Mouse (Mus musculus) liver, adult 2 months (tissue): ENCODE results near the gene Miip. TPM values are rescaled to one million over a fixed set of nuclear protein-coding genes. Genes with fewer than 3 reads are reported as not detected.
"Not testable (repeated sequence)": the region's sequence is repeated elsewhere in the genome, so short reads cannot be mapped to it uniquely, and the experiment has no call there.

Experiments used
- DNase-seq: peaks from one replicate; pipeline ENCODE4 v3.0.0-alpha.2; 2011; ENCODE audit warnings: low read depth, low spot score; ENCODE audit errors: extremely low read depth
- H3K27ac ChIP-seq: fragments of 200-500 bp; replicated peaks from 2 replicates; pipeline ENCODE4 v1.5.1; 2012; ENCODE audit warnings: low read depth, mild to moderate bottlenecking, control low read depth, inconsistent platforms, low read length; ENCODE audit not compliant: insufficient read depth
- H3K27me3 ChIP-seq: fragments of 200-500 bp; 2 replicates; pipeline ENCODE4 v1.6.1; 2012; ENCODE audit warnings: mild to moderate bottlenecking, moderate library complexity, low read length, inconsistent platforms; ENCODE audit not compliant: control insufficient read depth, insufficient read depth
- H3K36me3 ChIP-seq: fragments of 200-500 bp; 2 replicates; pipeline ENCODE4 v1.6.1; 2012; ENCODE audit warnings: low read length, inconsistent platforms; ENCODE audit not compliant: control insufficient read depth, insufficient read depth
- H3K4me1 ChIP-seq: fragments of 200-500 bp; 2 replicates; pipeline ENCODE4 v1.6.1; 2011; ENCODE audit warnings: low read length; ENCODE audit not compliant: control insufficient read depth, insufficient read depth
- H3K4me3 ChIP-seq: fragments of 200-500 bp; 2 replicates; pipeline ENCODE4 v1.5.1; 2011; ENCODE audit warnings: low read depth, mild to moderate bottlenecking, control low read depth, low read length, moderate library complexity; ENCODE audit not compliant: insufficient read depth
- H3K79me2 ChIP-seq: fragments of 200-500 bp; 2 replicates; pipeline ENCODE4 v1.6.1; 2012; ENCODE audit warnings: inconsistent platforms, mild to moderate bottlenecking, low read length, moderate library complexity; ENCODE audit not compliant: control insufficient read depth, insufficient read depth
- H3K9ac ChIP-seq: fragments of 200-500 bp; 2 replicates; pipeline ENCODE4 v1.6.1; 2012; ENCODE audit warnings: low read depth, mild to moderate bottlenecking, control low read depth, inconsistent platforms, low read length
- CTCF ChIP-seq: fragments of 200-500 bp; IDR thresholded peaks from 2 replicates; pipeline ENCODE4 v1.5.1; 2011; ENCODE audit warnings: low read depth, low read length, control low read depth
- POLR2A ChIP-seq: fragments of 200-500 bp; IDR thresholded peaks from 2 replicates; pipeline ENCODE4 v1.6.1; 2011; ENCODE audit warnings: low read length, control low read depth; ENCODE audit not compliant: insufficient read depth; ENCODE audit errors: extremely low read depth
- WGBS: fragments of 180-500 bp; shearing (Covaris S2); methylation state at CpG from one replicate; pipeline ENCODE4 v1.1.7; 2018; 5-methylcytosine and 5-hydroxymethylcytosine counted together
- polyA plus RNA-seq: library from polyadenylated mRNA; depleted of rRNA; stranded (reverse); fragments of >200 nt; gene quantifications from 2 replicates; pipeline ENCODE4 v1.2.3, GENCODE M21; 2012
- total RNA-seq: library from RNA; depleted of rRNA; stranded (reverse); fragments of >200 nt; gene quantifications from 2 replicates; pipeline ENCODE4 v1.2.3, GENCODE M21; 2014

The Miip gene
- total and polyA plus RNA-seq, 2 experiments, result 11.4 to 28.4 TPM

DNA sequence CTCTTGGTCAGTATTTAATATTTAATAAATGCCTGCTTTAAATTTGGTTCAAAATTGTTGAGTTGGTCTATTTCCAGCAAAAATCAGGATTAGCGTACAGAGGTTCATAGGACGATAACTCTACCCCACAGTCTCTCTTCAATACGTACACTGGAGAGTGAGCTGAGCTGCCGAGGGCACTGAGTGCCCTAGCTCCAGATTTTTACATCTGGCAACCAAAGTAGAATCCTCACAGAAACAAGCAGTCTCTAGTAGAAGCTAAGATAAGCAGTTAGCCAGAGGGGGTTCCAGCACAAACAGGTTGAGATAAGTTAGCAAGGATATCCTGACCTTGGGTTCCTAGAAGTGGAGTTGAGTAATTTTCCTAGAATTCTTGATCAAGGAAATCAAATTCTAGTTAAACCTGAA, 20.0 kb downstream of the Miip start:
- peak overlapping the region; percentile 73 for H3K27ac ChIP-seq
- peaks cover 7% of the 10 kb centered on the region for H3K4me1 ChIP-seq
- H3K79me2 ChIP-seq, result peaks cover 11% of the 10 kb centered on the region; the same call in 1 of the 2 replicates
- peak overlapping the region; percentile 68 for H3K9ac ChIP-seq
- no peaks in the 10 kb centered on the region for H3K27me3 ChIP-seq
- H3K36me3 ChIP-seq, result no peaks in the 10 kb centered on the region; the same call in 1 of the 2 replicates
- peak overlapping the region; percentile 92 for H3K4me3 ChIP-seq
- TF ChIP-seq CTCF (no peak), POLR2A (no peak)
- WGBS, result 0% methylated on average over 4 of the region's 4 CpGs
- DNase-seq, result no peak

DNA sequence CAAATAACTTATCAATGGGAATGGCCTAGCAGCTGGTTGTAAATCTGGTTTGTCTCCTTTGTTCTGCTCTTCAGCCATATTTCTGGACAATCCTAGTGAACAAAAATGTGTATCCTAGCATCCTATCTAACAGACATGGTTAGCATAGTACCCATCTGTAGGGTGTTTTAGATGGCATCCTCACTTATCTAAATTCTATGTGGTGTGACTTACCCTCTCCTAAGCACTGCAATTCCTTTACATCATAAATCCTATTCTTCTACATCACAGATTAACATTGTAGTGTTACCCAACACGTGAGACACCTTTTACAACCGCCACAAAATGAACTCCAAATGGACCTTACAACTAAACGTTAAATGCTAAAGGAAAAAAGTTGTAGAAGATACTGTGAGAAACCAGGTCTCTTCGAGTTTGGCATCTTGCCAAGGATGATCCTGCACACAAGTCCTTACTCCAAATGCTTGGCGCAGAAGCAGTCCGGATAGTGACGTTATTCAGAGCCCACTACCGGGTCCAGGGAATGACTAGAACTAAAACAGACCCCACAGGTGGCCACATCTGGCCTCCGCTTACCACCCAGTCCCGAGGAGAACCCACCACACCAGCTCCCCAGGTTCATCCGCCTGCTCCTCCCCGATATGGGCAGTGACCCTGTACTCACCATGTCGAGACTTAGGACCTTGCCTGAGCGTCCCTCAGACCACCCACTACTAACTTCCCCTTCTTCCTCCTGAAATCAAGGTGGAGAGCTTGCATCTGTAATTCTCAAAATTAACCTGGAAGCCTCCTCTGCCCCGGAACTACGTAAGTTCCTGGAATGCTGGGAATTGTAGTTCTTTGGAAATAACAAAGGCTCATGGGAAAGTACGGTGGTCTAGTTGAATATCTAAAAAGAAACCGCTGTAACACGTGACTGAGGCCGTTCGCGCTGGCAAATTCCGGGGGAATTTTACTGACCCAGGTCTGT, 20.7 kb downstream of the Miip start, which contains the start of gene Zfp933:
Gene Zfp933 (minus strand): TSS at position 753 of the 970 bp plus-strand sequence.
- H3K9ac ChIP-seq, result peak within 1 kb of the TSS; percentile 84
- peaks cover 7% of the 10 kb centered on the region for H3K4me1 ChIP-seq
- under 1% methylated on average over 23 of the region's 23 CpGs for WGBS
- H3K36me3 ChIP-seq, result no peaks in the 10 kb centered on the region; the same call in 1 of the 2 replicates
- no peak for TF ChIP-seq POLR2A
- no peak for TF ChIP-seq CTCF
- no peaks in the 10 kb centered on the region for H3K27me3 ChIP-seq
- H3K27ac ChIP-seq, result peak within 1 kb of the TSS; percentile 73
- H3K4me3 ChIP-seq, result peak within 1 kb of the TSS; percentile 92
- peaks cover 14% of the 10 kb centered on the region; the same call in 1 of the 2 replicates for H3K79me2 ChIP-seq
- DNase-seq, result peak; percentile 92

GRCm38 (mm10) chr4:147842871-147843270, 25.7 kb downstream of the Miip start:
- 92% methylated on average over 3 of the region's 3 CpGs for WGBS
- TF ChIP-seq CTCF, result no peak
- H3K9ac ChIP-seq, result no peak overlapping the region

GRCm38 (mm10) chr4:147839282-147839681, 29.3 kb downstream of the Miip start:
- not testable (repeated sequence) for DNase-seq

More at GRCm38 (mm10) chr4:147842871-147843270, 25.7 kb downstream of the Miip start:
- peaks cover 14% of the 10 kb centered on the region for H3K36me3 ChIP-seq
- H3K79me2 ChIP-seq, result peaks cover 12% of the 10 kb centered on the region; the same call in 1 of the 2 replicates
- H3K4me3 ChIP-seq, result no peak overlapping the region
- no peaks in the 10 kb centered on the region for H3K27me3 ChIP-seq
- H3K4me1 ChIP-seq, result peaks cover 3% of the 10 kb centered on the region
- no peak for DNase-seq
- H3K27ac ChIP-seq, result no peak overlapping the region

DNA sequence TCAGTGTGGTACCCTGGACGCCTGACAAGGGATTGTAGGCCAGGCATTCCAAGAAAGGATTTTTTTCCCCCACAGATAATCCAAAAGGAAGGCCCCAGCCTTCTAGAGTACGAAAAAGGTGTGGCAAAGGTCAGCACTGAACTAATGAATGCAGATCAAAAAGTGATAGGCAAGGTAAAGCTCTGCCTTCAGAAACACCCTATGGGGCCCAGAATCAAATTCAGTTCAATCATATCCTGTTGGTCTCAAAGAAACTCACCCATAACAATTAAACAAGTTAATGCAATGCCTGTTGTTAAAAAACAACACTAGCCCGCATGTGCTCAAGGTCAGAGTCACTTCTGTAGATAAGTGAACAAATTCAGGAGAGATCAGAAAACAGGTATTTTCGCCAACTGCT, 44.2 kb downstream of the Miip start:
- 96% methylated on average over 4 of the region's 4 CpGs for WGBS

More at GRCm38 (mm10) chr4:147839282-147839681, 29.3 kb downstream of the Miip start:
- H3K36me3 ChIP-seq, result peaks cover 14% of the 10 kb centered on the region
- not testable (repeated sequence) for H3K4me1 ChIP-seq, H3K27me3 ChIP-seq, H3K79me2 ChIP-seq, H3K9ac ChIP-seq, H3K27ac ChIP-seq, H3K4me3 ChIP-seq
- WGBS, result 99% methylated on average over 24 of the region's 26 CpGs

DNA sequence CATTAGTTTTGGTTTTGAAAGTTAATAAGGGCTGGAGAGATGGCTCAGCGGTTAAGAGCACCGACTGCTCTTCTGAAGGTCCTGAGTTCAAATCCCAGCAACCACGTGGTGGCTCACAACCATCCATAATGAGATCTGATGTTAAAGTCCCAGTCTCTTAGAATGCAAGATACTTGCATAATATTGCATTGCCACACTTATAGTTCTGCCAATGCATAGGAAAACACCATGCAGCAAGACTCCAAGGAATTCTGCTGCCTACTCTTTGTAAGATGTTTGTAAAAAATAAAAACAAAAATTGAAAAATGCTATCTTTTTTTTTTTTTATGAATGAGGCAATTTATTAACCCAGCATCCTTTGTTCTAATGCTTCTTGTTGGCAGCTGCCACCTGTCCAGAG, 47.2 kb downstream of the Miip start:
- DNase-seq, H3K27ac ChIP-seq, H3K4me3 ChIP-seq, H3K79me2 ChIP-seq, H3K9ac ChIP-seq, H3K4me1 ChIP-seq, H3K27me3 ChIP-seq: not testable (repeated sequence)
- peaks cover 15% of the 10 kb centered on the region for H3K36me3 ChIP-seq
- WGBS, result 89% methylated on average over 3 of the region's 3 CpGs

More for the DNA sequence above, 44.2 kb downstream of the Miip start:
- Histone ChIP-seq H3K9ac (no peak overlapping the region), H3K4me1 (no peaks in the 10 kb centered on the region), H3K79me2 (no peaks in the 10 kb centered on the region), H3K36me3 (peaks cover 35% of the 10 kb centered on the region), H3K4me3 (no peak overlapping the region), H3K27ac (no peak overlapping the region), H3K27me3 (peaks cover 5% of the 10 kb centered on the region; the same call in 1 of the 2 replicates)
- no peak for DNase-seq
- TF ChIP-seq CTCF (no peak), POLR2A (no peak)

DNA sequence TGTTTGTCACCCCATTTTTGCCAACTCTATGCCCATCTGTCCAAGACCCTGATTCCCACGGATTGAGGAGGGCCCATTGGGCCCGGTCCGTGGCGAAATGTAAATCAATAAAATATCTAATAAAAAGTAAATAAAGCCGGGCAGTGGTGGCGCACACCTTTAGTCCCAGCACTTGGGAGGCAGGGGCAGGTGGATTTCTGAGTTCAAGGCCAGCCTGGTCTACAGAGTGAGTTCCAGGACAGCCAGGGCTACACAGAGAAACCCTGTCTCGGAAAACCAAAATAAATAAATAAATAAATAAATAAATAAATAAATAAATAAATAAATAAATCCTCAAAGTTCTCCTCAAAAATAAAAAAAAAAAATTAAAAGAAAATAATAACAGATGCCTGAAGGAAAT, 49.0 kb downstream of the Miip start:
- H3K27me3 ChIP-seq, H3K27ac ChIP-seq, H3K4me3 ChIP-seq, DNase-seq, H3K9ac ChIP-seq, H3K4me1 ChIP-seq, H3K79me2 ChIP-seq, H3K36me3 ChIP-seq: not testable (repeated sequence)
- WGBS, result 73% methylated on average over 7 of the region's 7 CpGs
